Mouse (Mus musculus): ENCODE data around the gene Ndrg3. TPM values are rescaled to one million over a fixed set of nuclear protein-coding genes. Genes with fewer than 3 reads are reported as not detected.
"Not testable (repeated sequence)": the region's sequence is repeated elsewhere in the genome, so short reads cannot be mapped to it uniquely, and the experiment has no call there.

Gene Ndrg3
- polyA plus RNA-seq, 1 experiment from 2014 or later = 105 TPM

DNA sequence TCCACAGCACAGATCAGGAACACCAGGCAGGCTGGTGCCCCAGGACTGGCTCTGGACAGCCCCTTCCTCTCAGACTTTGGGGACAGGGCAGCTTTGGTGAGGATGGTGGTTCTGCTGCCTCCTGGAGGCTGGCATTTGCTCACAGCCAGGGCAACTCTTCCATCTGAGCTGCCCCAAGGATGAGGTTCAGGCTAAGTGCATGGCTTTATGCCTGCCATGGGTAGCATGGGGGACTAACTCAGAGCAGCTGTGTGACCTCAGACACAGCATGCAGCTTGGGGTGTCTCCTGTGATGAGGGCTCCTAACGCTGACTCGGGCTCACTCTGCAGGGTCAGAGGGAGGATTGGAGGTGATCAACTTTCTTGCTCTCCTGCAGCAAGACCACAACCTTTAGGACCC, 106.2 kb downstream of the Ndrg3 start:
- not testable (repeated sequence) for H3K9ac ChIP-seq (replicated peaks; ENCODE audit: low read length); H3K4me2 ChIP-seq (ENCODE audit: low read length); H3K27ac ChIP-seq (replicated peaks; ENCODE audit: low read depth, low read length); H3K27me3 ChIP-seq (ENCODE audit: control insufficient read depth, insufficient read depth, low read length); H3K36me3 ChIP-seq (ENCODE audit: control insufficient read depth, insufficient read depth, low read length); H3K4me1 ChIP-seq (ENCODE audit: control insufficient read depth, insufficient read depth, low read length); ATAC-seq (ENCODE audit: low FRiP score, low TSS enrichment); H3K4me3 ChIP-seq (replicated peaks; ENCODE audit: low read depth, low read length); DNase-seq; H3K9me3 ChIP-seq (ENCODE audit: control insufficient read depth, low read length)
- WGBS = 84% methylated on average over 2 of the region's 2 CpGs

DNA sequence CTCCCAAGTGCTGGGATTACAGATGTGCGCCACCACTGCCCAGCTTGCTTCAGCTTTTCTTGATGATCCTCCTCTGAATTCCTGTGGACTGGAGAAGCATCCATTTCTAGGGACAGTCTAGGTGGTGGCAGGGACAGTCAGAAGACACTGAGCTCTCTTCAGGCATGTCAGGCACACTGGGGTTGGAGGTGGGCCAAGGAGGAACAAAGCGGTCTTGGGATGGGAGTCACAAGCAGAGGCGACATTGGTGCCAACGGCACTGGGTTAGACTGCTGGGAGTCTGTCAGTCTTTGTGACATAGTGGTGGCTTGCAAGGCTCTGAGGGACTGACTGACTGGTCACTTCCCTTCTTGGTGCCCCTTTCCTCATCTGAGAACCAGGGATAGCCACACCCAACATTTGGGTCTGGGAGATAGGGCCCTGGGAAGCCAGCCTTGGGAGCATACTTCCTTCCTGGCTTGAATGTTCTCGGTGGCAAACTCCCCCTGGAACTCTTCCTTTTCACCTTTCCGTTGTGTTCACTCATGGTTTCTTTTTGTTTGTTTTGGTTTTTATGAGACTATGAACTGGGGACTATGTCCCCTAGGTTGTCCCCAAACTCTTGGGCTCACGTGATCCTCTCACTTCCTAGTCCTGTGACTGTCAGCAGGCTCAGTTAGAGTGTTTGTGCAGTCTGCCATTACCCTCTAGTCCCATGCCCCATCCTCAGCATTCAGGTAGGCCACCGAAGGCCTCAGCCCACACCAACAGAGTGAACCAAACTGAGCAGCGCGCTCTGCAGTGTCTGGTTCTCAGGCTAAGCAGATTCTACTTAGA, 107.3 kb downstream of the Ndrg3 start:
- H3K27me3 ChIP-seq (ENCODE audit: control insufficient read depth, insufficient read depth, low read length) = no peaks in the 10 kb centered on the region
- no peaks in the 10 kb centered on the region for H3K9me3 ChIP-seq (ENCODE audit: control insufficient read depth, low read length)
- WGBS = 91% methylated on average over 10 of the region's 10 CpGs
- no peak overlapping the region for H3K9ac ChIP-seq (replicated peaks; ENCODE audit: low read length)
- ATAC-seq (ENCODE audit: low FRiP score, low TSS enrichment) = no peak
- no peaks in the 10 kb centered on the region for H3K36me3 ChIP-seq (ENCODE audit: control insufficient read depth, insufficient read depth, low read length)
- no peak for DNase-seq
- H3K4me3 ChIP-seq (replicated peaks; ENCODE audit: low read depth, low read length) = no peak overlapping the region
- no peak overlapping the region for H3K27ac ChIP-seq (replicated peaks; ENCODE audit: low read depth, low read length)
- no peak overlapping the region for H3K4me2 ChIP-seq (ENCODE audit: low read length)
- H3K4me1 ChIP-seq (ENCODE audit: control insufficient read depth, insufficient read depth, low read length) = no peaks in the 10 kb centered on the region

- DNase-seq = no peak
These were observed 109.3 kb downstream of the Ndrg3 start for GRCm38 (mm10) chr2:156882431-156883001.

DNA sequence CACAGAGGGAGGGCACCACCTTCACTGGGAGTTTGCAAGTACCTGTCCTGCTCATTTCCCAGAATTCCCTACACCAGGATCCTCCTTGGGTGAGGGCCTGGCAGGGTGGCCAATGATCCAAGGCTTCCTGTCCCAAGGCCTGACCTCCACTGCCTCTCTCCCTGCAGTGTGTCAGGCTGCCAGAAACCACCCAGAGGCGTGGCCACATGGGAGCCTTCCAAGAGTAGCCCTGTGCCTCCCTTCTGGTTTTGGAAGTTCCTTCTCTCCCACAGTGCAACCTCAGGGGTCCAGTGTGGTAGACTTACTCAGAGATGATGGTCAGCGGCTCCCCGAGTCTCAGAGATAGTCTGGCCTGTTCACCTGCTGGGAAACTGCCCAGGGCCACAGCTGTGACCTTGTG, 112.3 kb downstream of the Ndrg3 start:
- H3K9me3 ChIP-seq (ENCODE audit: control insufficient read depth, low read length) = no peaks in the 10 kb centered on the region
- H3K4me1 ChIP-seq (ENCODE audit: control insufficient read depth, insufficient read depth, low read length) = no peaks in the 10 kb centered on the region
- no peak overlapping the region for H3K27ac ChIP-seq (replicated peaks; ENCODE audit: low read depth, low read length)
- no peak overlapping the region for H3K4me3 ChIP-seq (replicated peaks; ENCODE audit: low read depth, low read length)
- H3K4me2 ChIP-seq (ENCODE audit: low read length) = no peak overlapping the region
- DNase-seq = no peak
- no peaks in the 10 kb centered on the region for H3K27me3 ChIP-seq (ENCODE audit: control insufficient read depth, insufficient read depth, low read length)
- no peak overlapping the region for H3K9ac ChIP-seq (replicated peaks; ENCODE audit: low read length)
- peaks cover 4% of the 10 kb centered on the region for H3K36me3 ChIP-seq (ENCODE audit: control insufficient read depth, insufficient read depth, low read length)
- 75% methylated on average over 3 of the region's 3 CpGs for WGBS
- no peak for ATAC-seq (ENCODE audit: low FRiP score, low TSS enrichment)

More at GRCm38 (mm10) chr2:156882431-156883001, 109.3 kb downstream of the Ndrg3 start:
- no peak for ATAC-seq (ENCODE audit: low FRiP score, low TSS enrichment)
- H3K9me3 ChIP-seq (ENCODE audit: control insufficient read depth, low read length) = no peaks in the 10 kb centered on the region
- no peaks in the 10 kb centered on the region for H3K27me3 ChIP-seq (ENCODE audit: control insufficient read depth, insufficient read depth, low read length)
- no peak overlapping the region for H3K27ac ChIP-seq (replicated peaks; ENCODE audit: low read depth, low read length)
- 40% methylated on average over 10 of the region's 10 CpGs for whole genome bisulfite sequencing
- H3K9ac ChIP-seq (replicated peaks; ENCODE audit: low read length) = no peak overlapping the region
- H3K4me2 ChIP-seq (ENCODE audit: low read length) = no peak overlapping the region
- H3K36me3 ChIP-seq (ENCODE audit: control insufficient read depth, insufficient read depth, low read length) = no peaks in the 10 kb centered on the region
- no peak overlapping the region for H3K4me3 ChIP-seq (replicated peaks; ENCODE audit: low read depth, low read length)
- H3K4me1 ChIP-seq (ENCODE audit: control insufficient read depth, insufficient read depth, low read length) = no peaks in the 10 kb centered on the region

- H3K9ac ChIP-seq (replicated peaks; ENCODE audit: low read length) = no peak overlapping the region
- H3K36me3 ChIP-seq (ENCODE audit: control insufficient read depth, insufficient read depth, low read length) = peaks cover 21% of the 10 kb centered on the region
- 72% methylated on average over 9 of the region's 9 CpGs for WGBS
- no peaks in the 10 kb centered on the region for H3K9me3 ChIP-seq (ENCODE audit: control insufficient read depth, low read length)
- no peak overlapping the region for H3K4me2 ChIP-seq (ENCODE audit: low read length)
- H3K4me1 ChIP-seq (ENCODE audit: control insufficient read depth, insufficient read depth, low read length) = no peaks in the 10 kb centered on the region
- H3K27ac ChIP-seq (replicated peaks; ENCODE audit: low read depth, low read length) = no peak overlapping the region
- ATAC-seq (ENCODE audit: low FRiP score, low TSS enrichment) (no peak), DNase-seq (no peak)
- H3K4me3 ChIP-seq (replicated peaks; ENCODE audit: low read depth, low read length) = no peak overlapping the region
- H3K27me3 ChIP-seq (ENCODE audit: control insufficient read depth, insufficient read depth, low read length) = no peaks in the 10 kb centered on the region
These were observed 114.1 kb downstream of the Ndrg3 start for GRCm38 (mm10) chr2:156877726-156878125.

Other genes with a start within 250 kb of the Ndrg3 start
- gene Myl9, start 216.6 kb downstream of the Ndrg3 start, polyA plus RNA-seq (2014; fragmentation: Nextera tagmentation; extraction: Ambion mirVana) = 22.5 and 33.0 TPM in 2 replicates
- gene Tgif2, start 152.0 kb downstream of the Ndrg3 start, polyA plus RNA-seq (2014; fragmentation: Nextera tagmentation; extraction: Ambion mirVana) = 19.3 and 25.8 TPM in 2 replicates
- 5.4 and 7.0 TPM in 2 replicates for gene 4930518I15Rik, start 134.1 kb downstream of the Ndrg3 start, polyA plus RNA-seq (2014; fragmentation: Nextera tagmentation; extraction: Ambion mirVana)
- 169 and 171 TPM in 2 replicates for gene Rab5if, start 128.9 kb downstream of the Ndrg3 start, polyA plus RNA-seq (2014; fragmentation: Nextera tagmentation; extraction: Ambion mirVana)
- gene Sla2, start 104.9 kb downstream of the Ndrg3 start, polyA plus RNA-seq (2014; fragmentation: Nextera tagmentation; extraction: Ambion mirVana) = 0.22 TPM in 1 of 2 replicates, not detected in the other
- gene Dsn1, start 15.1 kb upstream of the Ndrg3 start, polyA plus RNA-seq (2014; fragmentation: Nextera tagmentation; extraction: Ambion mirVana) = 7.6 and 13.7 TPM in 2 replicates
- gene Soga1, start 87.2 kb upstream of the Ndrg3 start, polyA plus RNA-seq (2014; fragmentation: Nextera tagmentation; extraction: Ambion mirVana) = 12.0 and 13.1 TPM in 2 replicates
- gene Tldc2, start 95.0 kb upstream of the Ndrg3 start, polyA plus RNA-seq (2014; fragmentation: Nextera tagmentation; extraction: Ambion mirVana) = not detected in 2 replicates
- 9.2 and 12.1 TPM in 2 replicates for gene Samhd1, start 143.2 kb upstream of the Ndrg3 start, polyA plus RNA-seq (2014; fragmentation: Nextera tagmentation; extraction: Ambion mirVana)
- 6.7 and 10.8 TPM in 2 replicates for gene Rbl1, start 212.5 kb upstream of the Ndrg3 start, polyA plus RNA-seq (2014; fragmentation: Nextera tagmentation; extraction: Ambion mirVana)